Mouse (Mus musculus): Measurements from ENCODE around the gene Meiob.

The Meiob gene

GRCm38 (mm10) chr17:24874989-24875388, 70.9 kb downstream of the Meiob start:
- peak in 1 of 2 experiments; percentile 2 for DNase-seq

GRCm38 (mm10) chr17:24877336-24878116, 73.4 kb downstream of the Meiob start:
- peak in 1 of 2 experiments; percentile 14 for DNase-seq

GRCm38 (mm10) chr17:24878117-24878397, 74.0 kb downstream of the Meiob start:
- DNase-seq, result peak in 1 of 2 experiments; percentile 28

DNA sequence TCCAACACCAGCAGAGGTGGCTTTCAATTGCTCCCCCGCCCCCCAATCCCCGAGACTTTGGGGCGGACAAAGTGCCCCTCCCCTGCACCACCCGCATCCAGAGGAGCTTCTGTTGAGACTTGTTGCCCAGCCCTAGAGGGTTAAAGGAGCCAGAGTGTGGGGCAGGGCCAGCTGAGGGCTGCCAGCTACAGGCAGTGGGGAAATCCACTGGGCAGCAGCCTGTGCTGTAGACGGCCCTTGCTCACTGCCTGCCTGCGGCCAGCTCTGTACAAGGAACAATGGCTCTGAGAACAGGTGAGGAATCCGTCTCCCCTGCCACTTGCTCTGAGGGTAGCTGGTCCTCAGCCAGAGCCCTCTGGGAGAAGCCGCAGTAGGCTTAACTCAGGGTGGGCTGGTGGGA, 74.4 kb downstream of the Meiob start:
- peak in 1 of 2 experiments; percentile 3 for DNase-seq

GRCm38 (mm10) chr17:24881738-24882440, 77.8 kb downstream of the Meiob start:
- peak in 1 of 2 experiments; percentile 52 for DNase-seq

GRCm38 (mm10) chr17:24884391-24884790, 80.3 kb downstream of the Meiob start:
- DNase-seq, result no peak

GRCm38 (mm10) chr17:24885356-24886133, 81.5 kb downstream of the Meiob start:
- DNase-seq, result peak; percentile 32 to 53

- peak; percentile 98 to 99 for DNase-seq
Measured at GRCm38 (mm10) chr17:24886134-24886931, 82.2 kb downstream of the Meiob start, which contains the start of the genes Nubp2 and Spsb3. Gene Nubp2, minus strand, starts transcription at chr17:24886349. Gene Spsb3, plus strand, starts transcription at chr17:24886643.

DNA sequence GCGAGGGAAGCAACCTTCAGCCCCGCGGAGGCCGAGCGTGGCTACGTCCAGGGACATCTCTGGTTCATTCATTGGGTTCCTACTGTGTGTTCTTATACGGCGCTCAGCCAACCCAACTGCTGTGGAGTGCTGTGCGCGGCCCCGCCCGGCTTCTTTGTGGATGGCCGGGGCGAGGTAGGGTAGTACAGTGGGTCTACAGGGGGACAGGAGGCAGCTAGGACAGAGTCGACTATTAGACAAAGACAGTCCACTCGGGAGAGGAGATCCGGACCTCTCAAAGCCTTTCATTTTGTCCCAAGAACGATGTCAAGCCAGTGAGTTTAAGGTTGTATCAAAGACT, 82.8 kb downstream of the Meiob start:
- no peak for DNase-seq

DNA sequence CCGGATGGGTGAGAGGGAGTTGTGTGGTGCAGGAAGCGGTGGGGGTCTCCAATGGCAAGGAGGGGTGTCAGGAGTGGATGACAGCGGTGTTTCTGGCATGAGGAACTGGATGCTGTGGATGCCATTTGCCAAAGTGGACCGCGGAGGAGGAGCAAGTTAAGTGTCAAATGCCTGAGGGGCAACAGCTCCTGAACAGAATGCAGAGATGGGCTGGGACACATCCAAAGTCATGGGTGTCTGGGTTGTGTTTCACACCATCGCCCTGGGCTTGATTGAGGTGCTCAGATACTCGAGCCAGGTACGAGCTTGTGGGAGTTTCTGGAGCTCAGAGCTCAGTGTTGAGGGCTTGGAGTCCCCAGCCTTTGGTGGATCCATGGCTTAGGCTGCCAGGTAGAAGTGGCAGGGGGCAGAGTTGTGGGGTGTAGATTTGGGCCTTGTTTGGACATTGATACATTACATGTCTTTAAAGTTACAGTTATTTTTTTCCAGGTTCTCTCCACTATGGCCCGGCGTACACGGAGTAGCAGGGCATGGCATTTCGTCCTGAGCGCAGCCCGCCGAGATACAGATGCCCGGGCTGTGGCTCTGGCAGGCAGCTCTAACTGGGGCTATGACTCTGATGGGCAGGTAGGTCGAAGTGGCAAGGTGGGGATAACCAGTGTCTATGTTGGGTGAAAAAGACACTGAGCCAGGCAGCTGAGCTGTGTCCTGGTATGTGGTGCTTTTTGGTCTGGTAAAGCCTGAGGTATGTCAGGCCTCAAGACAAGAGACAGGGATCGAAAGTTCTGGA, 83.4 kb downstream of the Meiob start:
- DNase-seq, result peak; percentile 45 to 55

GRCm38 (mm10) chr17:24888862-24889261, 84.8 kb downstream of the Meiob start:
- no peak for DNase-seq
